Mouse (Mus musculus): ENCODE measurements around the gene Trmt2b. TPM values are rescaled to one million over a fixed set of nuclear protein-coding genes. Genes with fewer than 3 reads are reported as not detected.

Trmt2b gene
- polyA plus RNA-seq, 1 experiment from 2014 or later, result 12.8 TPM

GRCm38 (mm10) chrX:134248202-134248601 is 28.6 kb downstream of the Trmt2b start:
- Histone ChIP-seq H3K4me1 (replicated peaks; ENCODE audit: control insufficient read depth, insufficient read depth) (no peaks in the 10 kb centered on the region), H3K27me3 (ENCODE audit: control insufficient read depth, insufficient read depth, low read length) (no peaks in the 10 kb centered on the region), H3K4me2 (replicated peaks; ENCODE audit: low read depth) (no peak overlapping the region), H3K4me3 (ENCODE audit: low read depth, low read length) (no peak overlapping the region), H3K9me3 (ENCODE audit: control insufficient read depth, low read length) (no peaks in the 10 kb centered on the region), H3K9ac (ENCODE audit: low read length) (no peak overlapping the region), H3K36me3 (ENCODE audit: control insufficient read depth, insufficient read depth, low read length) (no peaks in the 10 kb centered on the region), H3K27ac (replicated peaks) (no peak overlapping the region)
- 52% methylated on average over 2 of the region's 2 CpGs for WGBS
- DNase-seq (ENCODE audit: low spot score) (no peak), ATAC-seq (ENCODE audit: low FRiP score, low TSS enrichment) (no peak)
- TF ChIP-seq CTCF (IDR thresholded peaks at IDR 0.05; ENCODE audit: low read depth) (no peak), EP300 (optimal IDR thresholded peaks at IDR 0.05) (no peak)

- Histone ChIP-seq H3K4me2 (replicated peaks; ENCODE audit: low read depth) (no peak overlapping the region), H3K9ac (ENCODE audit: low read length) (no peak overlapping the region), H3K27ac (replicated peaks) (no peak overlapping the region), H3K4me1 (replicated peaks; ENCODE audit: control insufficient read depth, insufficient read depth) (no peaks in the 10 kb centered on the region), H3K36me3 (ENCODE audit: control insufficient read depth, insufficient read depth, low read length) (no peaks in the 10 kb centered on the region), H3K27me3 (ENCODE audit: control insufficient read depth, insufficient read depth, low read length) (no peaks in the 10 kb centered on the region), H3K9me3 (ENCODE audit: control insufficient read depth, low read length) (no peaks in the 10 kb centered on the region), H3K4me3 (ENCODE audit: low read depth, low read length) (no peak overlapping the region)
- ATAC-seq (ENCODE audit: low FRiP score, low TSS enrichment) (no peak), DNase-seq (ENCODE audit: low spot score) (no peak)
- WGBS, result 73% methylated on average over 10 of the region's 10 CpGs
- TF ChIP-seq EP300 (optimal IDR thresholded peaks at IDR 0.05) (no peak), CTCF (IDR thresholded peaks at IDR 0.05; ENCODE audit: low read depth) (no peak)
Observed at GRCm38 (mm10) chrX:134245946-134246345, 30.8 kb downstream of the Trmt2b start.

- H3K4me2 ChIP-seq (replicated peaks; ENCODE audit: low read depth), result no peak overlapping the region
- H3K27me3 ChIP-seq (ENCODE audit: control insufficient read depth, insufficient read depth, low read length), result no peaks in the 10 kb centered on the region
- H3K36me3 ChIP-seq (ENCODE audit: control insufficient read depth, insufficient read depth, low read length), result no peaks in the 10 kb centered on the region
- DNase-seq (ENCODE audit: low spot score), result no peak
- WGBS, result 85% methylated on average over 10 of the region's 10 CpGs
- H3K9me3 ChIP-seq (ENCODE audit: control insufficient read depth, low read length), result no peaks in the 10 kb centered on the region
- no peak overlapping the region for H3K27ac ChIP-seq (replicated peaks)
- no peaks in the 10 kb centered on the region for H3K4me1 ChIP-seq (replicated peaks; ENCODE audit: control insufficient read depth, insufficient read depth)
- no peak overlapping the region for H3K9ac ChIP-seq (ENCODE audit: low read length)
- TF ChIP-seq EP300 (optimal IDR thresholded peaks at IDR 0.05), result no peak
- no peak for TF ChIP-seq CTCF (IDR thresholded peaks at IDR 0.05; ENCODE audit: low read depth)
- ATAC-seq (ENCODE audit: low FRiP score, low TSS enrichment), result no peak
- H3K4me3 ChIP-seq (ENCODE audit: low read depth, low read length), result no peak overlapping the region
Observed at GRCm38 (mm10) chrX:134238266-134238665, 38.5 kb downstream of the Trmt2b start.

- Histone ChIP-seq H3K27ac (replicated peaks) (no peak overlapping the region), H3K4me2 (replicated peaks; ENCODE audit: low read depth) (no peak overlapping the region), H3K9ac (ENCODE audit: low read length) (no peak overlapping the region), H3K4me3 (ENCODE audit: low read depth, low read length) (no peak overlapping the region), H3K4me1 (replicated peaks; ENCODE audit: control insufficient read depth, insufficient read depth) (no peaks in the 10 kb centered on the region), H3K36me3 (ENCODE audit: control insufficient read depth, insufficient read depth, low read length) (no peaks in the 10 kb centered on the region), H3K27me3 (ENCODE audit: control insufficient read depth, insufficient read depth, low read length) (no peaks in the 10 kb centered on the region), H3K9me3 (ENCODE audit: control insufficient read depth, low read length) (no peaks in the 10 kb centered on the region)
- 90% methylated on average over 1 of the region's 1 CpGs for WGBS
- ATAC-seq (ENCODE audit: low FRiP score, low TSS enrichment), result no peak
- TF ChIP-seq CTCF (IDR thresholded peaks at IDR 0.05; ENCODE audit: low read depth) (no peak), EP300 (optimal IDR thresholded peaks at IDR 0.05) (no peak)
- DNase-seq (ENCODE audit: low spot score), result no peak
Observed at GRCm38 (mm10) chrX:134233048-134233447, 43.7 kb downstream of the Trmt2b start.

- Histone ChIP-seq H3K9me3 (ENCODE audit: control insufficient read depth, low read length) (no peaks in the 10 kb centered on the region), H3K4me2 (replicated peaks; ENCODE audit: low read depth) (no peak within 1 kb of the TSS), H3K4me1 (replicated peaks; ENCODE audit: control insufficient read depth, insufficient read depth) (no peaks in the 10 kb centered on the region), H3K36me3 (ENCODE audit: control insufficient read depth, insufficient read depth, low read length) (no peaks in the 10 kb centered on the region), H3K27ac (replicated peaks) (no peak within 1 kb of the TSS), H3K27me3 (ENCODE audit: control insufficient read depth, insufficient read depth, low read length) (no peaks in the 10 kb centered on the region), H3K9ac (ENCODE audit: low read length) (no peak within 1 kb of the TSS), H3K4me3 (ENCODE audit: low read depth, low read length) (no peak within 1 kb of the TSS)
- DNase-seq (ENCODE audit: low spot score) (no peak), ATAC-seq (ENCODE audit: low FRiP score, low TSS enrichment) (no peak)
- 56% methylated on average over 4 of the region's 4 CpGs for WGBS
- TF ChIP-seq CTCF (IDR thresholded peaks at IDR 0.05; ENCODE audit: low read depth), result no peak
- TF ChIP-seq EP300 (optimal IDR thresholded peaks at IDR 0.05), result no peak
Observed at GRCm38 (mm10) chrX:134221856-134222255, 54.9 kb downstream of the Trmt2b start, which contains the start of gene Nox1. Gene Nox1, minus strand, starts transcription at chrX:134221956.

- no peak for TF ChIP-seq CTCF (IDR thresholded peaks at IDR 0.05; ENCODE audit: low read depth)
- TF ChIP-seq EP300 (optimal IDR thresholded peaks at IDR 0.05), result no peak
- no peaks in the 10 kb centered on the region for H3K36me3 ChIP-seq (ENCODE audit: control insufficient read depth, insufficient read depth, low read length)
- ATAC-seq (ENCODE audit: low FRiP score, low TSS enrichment), result no peak
- H3K4me2 ChIP-seq (replicated peaks; ENCODE audit: low read depth), result no peak overlapping the region
- no peaks in the 10 kb centered on the region for H3K4me1 ChIP-seq (replicated peaks; ENCODE audit: control insufficient read depth, insufficient read depth)
- H3K27me3 ChIP-seq (ENCODE audit: control insufficient read depth, insufficient read depth, low read length), result no peaks in the 10 kb centered on the region
- H3K9ac ChIP-seq (ENCODE audit: low read length), result no peak overlapping the region
- no peak for DNase-seq (ENCODE audit: low spot score)
- H3K4me3 ChIP-seq (ENCODE audit: low read depth, low read length), result no peak overlapping the region
- no peak overlapping the region for H3K27ac ChIP-seq (replicated peaks)
- no peaks in the 10 kb centered on the region for H3K9me3 ChIP-seq (ENCODE audit: control insufficient read depth, low read length)
- 47% methylated on average over 3 of the region's 3 CpGs for WGBS
Observed at GRCm38 (mm10) chrX:134220618-134221017, 56.2 kb downstream of the Trmt2b start.

All from stomach, postnatal 0 days (tissue).